Mouse (Mus musculus) neural tube, embryonic 11.5 days (tissue): ENCODE results near the gene Adgrf3. TPM values are rescaled to one million over a fixed set of nuclear protein-coding genes. Genes with fewer than 3 reads are reported as not detected.

Source experiments
- ATAC-seq: fragments of 200-750 bp; cut with Nextera tagmentation; 2 replicates; pipeline ENCODE4 v1.8.0; 2017; ENCODE audit warnings: moderate number of reproducible peaks, mild to moderate bottlenecking, moderate TSS enrichment, moderate library complexity; ENCODE audit not compliant: insufficient read depth, low FRiP score, low TSS enrichment
- DNase-seq: peaks from one replicate; pipeline ENCODE4 v3.0.0-alpha.2; 2015; ENCODE audit warnings: low spot score
- H3K27ac ChIP-seq: fragments of 300-500 bp; sonication (generic); 2 replicates; pipeline ENCODE4 v1.5.1; 2014; ENCODE audit warnings: low read depth, mild to moderate bottlenecking, low read length
- H3K27me3 ChIP-seq: fragments of 300-500 bp; sonication (generic); 2 replicates; pipeline ENCODE4 v1.6.1; 2014; ENCODE audit warnings: mild to moderate bottlenecking, low read length, mixed read lengths; ENCODE audit not compliant: control insufficient read depth, insufficient read depth
- H3K36me3 ChIP-seq: fragments of 300-500 bp; sonication (generic); 2 replicates; pipeline ENCODE4 v1.6.1; 2014; ENCODE audit warnings: mild to moderate bottlenecking, low read length, moderate library complexity, mixed read lengths; ENCODE audit not compliant: control insufficient read depth, insufficient read depth
- H3K4me1 ChIP-seq: fragments of 300-500 bp; sonication (generic); 2 replicates; pipeline ENCODE4 v1.6.1; 2014; ENCODE audit warnings: low read length, mixed read lengths; ENCODE audit not compliant: control insufficient read depth, insufficient read depth
- H3K4me2 ChIP-seq: fragments of 300-500 bp; sonication (generic); 2 replicates; pipeline ENCODE4 v1.6.1; 2014; ENCODE audit warnings: low read depth, mild to moderate bottlenecking, moderate library complexity
- H3K4me3 ChIP-seq: fragments of 300-500 bp; sonication (generic); 2 replicates; pipeline ENCODE4 v1.5.1; 2014; ENCODE audit warnings: low read depth, low read length
- H3K9ac ChIP-seq: fragments of 300-500 bp; sonication (generic); 2 replicates; pipeline ENCODE4 v1.6.1; 2014; ENCODE audit warnings: mild to moderate bottlenecking, low read length
- H3K9me3 ChIP-seq: fragments of 300-500 bp; sonication (generic); 2 replicates; pipeline ENCODE4 v1.6.1; 2016; ENCODE audit warnings: low read length; ENCODE audit not compliant: control insufficient read depth
- WGBS: fragments of 180-500 bp; shearing (Covaris S2); extraction: QIAGEN DNeasy Blood & Tissue Kit; methylation state at CpG from one replicate; pipeline ENCODE4 v1.1.7; 2014; 5-methylcytosine and 5-hydroxymethylcytosine counted together
- polyA plus RNA-seq: library from polyadenylated mRNA; unstranded; fragments of >200 nt; fragmentation: Nextera tagmentation; extraction: Ambion mirVana; gene quantifications from 2 replicates; pipeline ENCODE4 v1.2.1, GENCODE M21; 2014

Adgrf3 gene
- polyA plus RNA-seq, result not detected in 2 replicates

- Histone ChIP-seq H3K4me1 (no peaks in the 10 kb centered on the region), H3K4me3 (no peak within 1 kb of the TSS), H3K9me3 (no peaks in the 10 kb centered on the region), H3K27me3 (no peaks in the 10 kb centered on the region), H3K4me2 (no peak within 1 kb of the TSS), H3K36me3 (no peaks in the 10 kb centered on the region), H3K27ac (no peak within 1 kb of the TSS), H3K9ac (no peak within 1 kb of the TSS)
- ATAC-seq, result no peak
- 46% methylated on average over 5 of the region's 5 CpGs for WGBS
- no peak for DNase-seq
Observed at GRCm38 (mm10) chr5:30205493-30205892, at the start of gene Adgrf3. Gene Adgrf3, minus strand, starts transcription at chr5:30205722.

DNA sequence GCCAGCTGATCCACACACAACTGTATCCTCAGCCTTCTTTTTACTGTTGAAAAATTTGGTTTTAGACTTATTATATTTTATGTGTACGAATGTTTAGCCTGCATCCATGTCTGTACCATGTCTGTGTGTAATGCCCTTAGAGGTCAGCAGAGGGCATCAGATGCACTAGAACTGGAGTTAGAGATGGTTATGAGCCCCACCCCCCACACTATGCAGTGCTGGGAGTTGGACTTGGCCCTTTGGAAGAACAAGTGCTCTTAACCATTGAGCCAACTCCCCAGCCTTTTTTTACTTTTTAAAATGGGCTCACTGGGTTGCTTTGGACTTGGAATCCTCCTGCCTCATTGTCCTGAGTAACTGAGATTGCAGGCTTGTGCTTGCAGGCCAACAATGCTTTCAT, 42.1 kb upstream of the Adgrf3 start:
- no peaks in the 10 kb centered on the region for H3K9me3 ChIP-seq
- no peak for DNase-seq
- H3K27me3 ChIP-seq, result no peaks in the 10 kb centered on the region
- H3K4me1 ChIP-seq, result no peaks in the 10 kb centered on the region
- H3K27ac ChIP-seq, result no peak overlapping the region
- H3K36me3 ChIP-seq, result no peaks in the 10 kb centered on the region
- WGBS, result 100% methylated on average over 1 of the region's 1 CpGs
- no peak overlapping the region for H3K4me3 ChIP-seq
- ATAC-seq, result no peak
- no peak overlapping the region for H3K9ac ChIP-seq
- no peak overlapping the region for H3K4me2 ChIP-seq

DNA sequence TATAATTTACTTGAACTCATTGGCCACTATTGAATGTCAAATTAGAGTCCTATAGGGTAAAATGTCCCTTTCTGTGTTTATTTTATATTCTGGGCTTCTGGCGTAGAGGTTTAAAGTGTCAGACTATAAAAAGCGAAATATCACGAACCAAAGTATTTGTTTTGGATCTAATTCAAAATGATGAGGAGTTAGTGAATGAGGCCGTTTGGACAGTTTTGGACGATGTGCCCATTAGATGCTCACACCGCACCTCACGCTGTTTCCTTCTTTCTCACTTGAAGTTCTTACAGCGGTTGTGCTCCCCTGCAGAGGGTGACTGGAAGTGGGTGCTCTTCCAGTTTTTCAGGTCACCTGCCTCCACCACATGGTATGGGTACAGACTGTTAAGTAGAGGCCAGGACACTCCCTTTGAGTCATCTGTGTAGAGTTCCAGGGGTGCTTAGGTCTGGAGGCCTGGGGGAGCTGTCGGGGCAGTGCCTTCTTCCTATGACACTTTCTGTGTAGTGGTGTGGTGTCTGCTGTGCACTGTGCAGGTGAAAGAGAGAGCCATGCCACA, 40.4 kb upstream of the Adgrf3 start:
- H3K9ac ChIP-seq, result no peak overlapping the region
- DNase-seq, result no peak
- H3K9me3 ChIP-seq, result no peaks in the 10 kb centered on the region
- 0 out of 2 replicates have a peak, but pooled peaks cover 4% of the 10 kb centered on the region for H3K4me1 ChIP-seq
- WGBS, result 94% methylated on average over 9 of the region's 9 CpGs
- no peak overlapping the region for H3K27ac ChIP-seq
- ATAC-seq, result no peak
- no peak overlapping the region for H3K4me3 ChIP-seq
- no peak overlapping the region for H3K4me2 ChIP-seq
- no peaks in the 10 kb centered on the region for H3K27me3 ChIP-seq
- H3K36me3 ChIP-seq, result no peaks in the 10 kb centered on the region

DNA sequence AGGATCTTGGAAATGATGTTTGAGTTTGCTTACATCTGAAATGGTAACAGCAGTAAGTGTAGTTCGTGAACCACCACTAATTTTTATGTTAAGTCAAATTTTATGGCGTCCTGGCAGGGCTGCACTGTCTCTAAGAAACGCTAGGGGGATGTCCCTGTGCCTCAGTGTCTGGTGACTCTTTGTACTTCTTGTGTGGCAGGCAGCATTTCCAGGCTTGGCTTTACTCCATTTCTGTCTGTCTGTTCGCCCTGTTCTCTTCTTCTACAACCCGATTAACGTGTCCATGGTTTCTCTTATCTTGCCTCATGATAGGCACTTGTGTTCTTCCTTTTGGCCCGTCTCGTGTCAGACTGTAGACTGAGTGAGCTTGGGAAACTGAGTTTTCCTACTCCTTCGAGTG, 38.2 kb upstream of the Adgrf3 start:
- 76% methylated on average over 9 of the region's 9 CpGs for WGBS
- Histone ChIP-seq H3K4me2 (no peak overlapping the region), H3K4me1 (0 out of 2 replicates have a peak, but pooled peaks cover 4% of the 10 kb centered on the region), H3K27me3 (no peaks in the 10 kb centered on the region), H3K27ac (no peak overlapping the region), H3K9ac (no peak overlapping the region), H3K4me3 (no peak overlapping the region), H3K36me3 (no peaks in the 10 kb centered on the region), H3K9me3 (no peaks in the 10 kb centered on the region)
- ATAC-seq, result no peak
- DNase-seq, result peak; percentile 15

DNA sequence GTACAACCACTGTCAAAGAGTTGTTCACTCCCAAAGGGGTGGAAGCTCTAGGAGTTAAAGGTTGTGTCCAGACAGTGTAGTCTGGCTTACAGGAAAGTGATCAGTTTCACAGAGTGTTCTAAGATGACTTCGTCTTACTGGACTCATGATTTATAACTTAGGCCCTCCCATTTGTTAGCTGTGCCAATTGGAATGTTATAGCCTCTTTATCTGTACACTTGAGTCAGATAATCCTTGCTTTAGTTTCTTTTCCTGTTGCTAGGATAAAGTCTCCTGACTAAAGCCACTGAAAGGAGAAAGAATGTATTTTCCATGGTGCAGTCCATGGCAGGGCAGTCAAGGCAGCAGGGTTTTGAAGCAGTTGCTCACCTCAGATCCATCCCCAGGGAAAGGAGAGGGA, 36.9 kb upstream of the Adgrf3 start:
- Histone ChIP-seq H3K4me1 (0 out of 2 replicates have a peak, but pooled peaks cover 4% of the 10 kb centered on the region), H3K36me3 (no peaks in the 10 kb centered on the region), H3K4me3 (no peak overlapping the region), H3K9me3 (no peaks in the 10 kb centered on the region), H3K9ac (no peak overlapping the region), H3K27me3 (no peaks in the 10 kb centered on the region), H3K4me2 (no peak overlapping the region), H3K27ac (no peak overlapping the region)
- WGBS, result 51% methylated on average over 1 of the region's 1 CpGs
- ATAC-seq (no peak), DNase-seq (no peak)

- Histone ChIP-seq H3K4me2 (no peak overlapping the region), H3K9ac (no peak overlapping the region), H3K36me3 (no peaks in the 10 kb centered on the region), H3K27me3 (no peaks in the 10 kb centered on the region), H3K27ac (no peak overlapping the region), H3K4me3 (no peak overlapping the region), H3K4me1 (0 out of 2 replicates have a peak, but pooled peaks cover 4% of the 10 kb centered on the region), H3K9me3 (no peaks in the 10 kb centered on the region)
- DNase-seq (no peak), ATAC-seq (no peak)
- WGBS, result 91% methylated on average over 7 of the region's 7 CpGs
Observed at GRCm38 (mm10) chr5:30240552-30240951, 35.0 kb upstream of the Adgrf3 start.

GRCm38 (mm10) chr5:30238533-30238932, 33.0 kb upstream of the Adgrf3 start:
- no peaks in the 10 kb centered on the region for H3K27me3 ChIP-seq

DNA sequence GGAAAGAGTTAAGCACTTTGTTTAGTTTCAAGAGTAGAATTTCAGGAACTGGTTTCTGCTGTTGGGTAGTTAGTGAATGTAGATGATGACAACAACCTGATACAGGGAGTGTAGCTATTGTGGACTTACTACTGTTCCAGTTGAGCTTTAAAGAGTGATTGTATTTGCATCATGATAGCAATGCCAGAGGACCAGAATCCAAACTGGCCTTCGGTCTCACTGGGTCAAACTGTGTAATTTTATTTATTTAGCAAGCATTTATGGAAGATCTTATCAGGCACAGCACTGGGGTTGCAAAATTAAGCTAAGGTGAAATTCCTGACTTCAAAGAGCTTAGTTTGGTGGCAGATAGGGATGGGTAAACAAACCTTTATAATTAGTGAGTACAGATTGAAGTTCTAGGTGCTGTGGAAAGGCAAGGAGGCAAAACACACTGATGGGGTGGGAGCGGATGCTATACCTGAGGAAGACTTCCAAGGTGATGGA, 30.2 kb upstream of the Adgrf3 start:
- H3K27ac ChIP-seq, result no peak overlapping the region
- no peak overlapping the region for H3K9ac ChIP-seq
- H3K4me3 ChIP-seq, result no peak overlapping the region
- H3K27me3 ChIP-seq, result no peaks in the 10 kb centered on the region
- no peak for DNase-seq
- no peak for ATAC-seq
- H3K9me3 ChIP-seq, result no peaks in the 10 kb centered on the region
- 95% methylated on average over 2 of the region's 2 CpGs for WGBS
- 0 out of 2 replicates have a peak, but pooled peaks cover 9% of the 10 kb centered on the region for H3K4me1 ChIP-seq
- no peak overlapping the region for H3K4me2 ChIP-seq
- no peaks in the 10 kb centered on the region for H3K36me3 ChIP-seq

More at GRCm38 (mm10) chr5:30238533-30238932, 33.0 kb upstream of the Adgrf3 start:
- 0 out of 2 replicates have a peak, but pooled peaks cover 9% of the 10 kb centered on the region for H3K4me1 ChIP-seq
- H3K27ac ChIP-seq, result no peak overlapping the region
- H3K4me3 ChIP-seq, result no peak overlapping the region
- ATAC-seq (no peak), DNase-seq (no peak)
- 98% methylated on average over 5 of the region's 5 CpGs for WGBS
- no peak overlapping the region for H3K4me2 ChIP-seq
- no peaks in the 10 kb centered on the region for H3K9me3 ChIP-seq
- no peak overlapping the region for H3K9ac ChIP-seq
- H3K36me3 ChIP-seq, result no peaks in the 10 kb centered on the region

DNA sequence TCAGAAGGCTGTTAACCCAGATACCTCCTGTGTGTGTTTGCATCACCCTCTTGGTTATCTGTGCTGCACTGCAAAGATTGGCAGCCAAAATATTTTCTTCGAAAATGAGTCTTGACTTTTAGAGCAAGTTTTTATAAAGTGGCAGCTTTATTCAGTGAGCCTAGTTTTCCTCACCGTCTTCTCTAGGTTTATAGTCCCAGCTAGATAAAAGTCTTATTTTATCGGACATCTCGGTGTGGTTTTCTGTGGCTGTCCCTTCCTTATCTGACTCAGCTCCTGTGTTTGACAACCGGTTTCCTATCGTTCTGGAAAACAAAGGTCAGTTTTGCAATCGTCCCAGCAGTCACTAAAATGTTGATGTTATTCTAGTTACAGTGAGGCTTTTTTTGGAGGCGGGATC, 28.5 kb upstream of the Adgrf3 start:
- no peak for ATAC-seq
- 72% methylated on average over 8 of the region's 8 CpGs for WGBS
- Histone ChIP-seq H3K36me3 (no peaks in the 10 kb centered on the region), H3K4me3 (no peak overlapping the region), H3K9me3 (no peaks in the 10 kb centered on the region), H3K4me1 (0 out of 2 replicates have a peak, but pooled peaks cover 9% of the 10 kb centered on the region), H3K27ac (no peak overlapping the region), H3K9ac (peak overlapping the region; percentile 22; the same call in 1 of the 2 replicates), H3K4me2 (peak overlapping the region; percentile 85), H3K27me3 (no peaks in the 10 kb centered on the region)
- DNase-seq, result no peak
